Mouse (Mus musculus) spleen, embryonic (tissue): Measurements from ENCODE around the gene Gtf2a1l.

ENCODE experiments used
- CTCF ChIA-PET: fragments of 350-600 bp; sonication (Branson Sonifier 250); formaldehyde crosslinking; loops from one replicate; lab custom pipeline; 2022; lab: Charles Lee

Gene Gtf2a1l

GRCm38 (mm10) chr17:88668452-88668851, at the start of gene Gtf2a1l:
Gene Gtf2a1l, plus strand, starts transcription at chr17:88668660.
- CTCF ChIA-PET = no interaction called here

GRCm38 (mm10) chr17:88620935-88621334, 47.5 kb upstream of the Gtf2a1l start:
- CTCF ChIA-PET = no interaction called here

DNA sequence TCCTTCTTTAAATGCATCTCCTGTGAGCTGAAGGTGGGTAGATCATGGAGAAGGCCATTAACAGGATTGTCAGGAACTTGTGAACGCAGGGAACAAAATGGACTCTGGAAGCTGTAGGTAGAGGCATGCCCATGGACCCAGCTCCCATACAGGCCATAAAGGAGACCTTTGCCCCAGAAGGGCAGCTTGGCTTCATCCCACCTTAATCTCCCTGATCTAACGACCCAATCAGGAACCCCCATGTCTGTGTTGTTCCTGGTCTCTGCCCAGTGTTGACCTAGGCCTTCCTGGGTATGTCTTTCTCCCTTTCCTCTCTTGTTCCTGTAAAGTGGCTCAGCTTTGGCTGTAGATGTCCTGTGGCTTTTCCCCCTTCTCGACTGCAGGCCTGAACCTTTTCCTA, 47.1 kb upstream of the Gtf2a1l start:
- CTCF ChIA-PET = no interaction called here

- CTCF ChIA-PET = no interaction called here
These were observed 45.7 kb upstream of the Gtf2a1l start for GRCm38 (mm10) chr17:88622711-88623110.

DNA sequence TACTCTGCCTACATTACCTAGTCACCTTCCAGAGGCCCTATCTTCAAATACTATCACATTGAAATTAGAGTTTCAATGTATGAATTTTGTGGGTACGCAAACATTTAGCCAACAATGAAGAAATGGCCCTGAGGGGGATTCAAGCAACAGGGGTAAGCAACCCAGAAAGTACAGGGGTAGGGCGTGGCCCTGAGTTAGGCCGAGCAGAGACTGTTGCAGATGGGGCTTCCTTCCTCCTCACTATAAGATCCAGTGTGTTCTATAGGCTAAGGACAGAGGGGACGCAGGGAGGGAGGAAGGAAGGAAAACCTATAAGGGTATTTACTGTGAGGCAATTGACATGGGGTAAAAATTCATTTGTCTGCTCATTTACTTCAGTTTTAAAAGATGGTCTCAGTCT, 44.1 kb upstream of the Gtf2a1l start:
- CTCF ChIA-PET = no interaction called here

DNA sequence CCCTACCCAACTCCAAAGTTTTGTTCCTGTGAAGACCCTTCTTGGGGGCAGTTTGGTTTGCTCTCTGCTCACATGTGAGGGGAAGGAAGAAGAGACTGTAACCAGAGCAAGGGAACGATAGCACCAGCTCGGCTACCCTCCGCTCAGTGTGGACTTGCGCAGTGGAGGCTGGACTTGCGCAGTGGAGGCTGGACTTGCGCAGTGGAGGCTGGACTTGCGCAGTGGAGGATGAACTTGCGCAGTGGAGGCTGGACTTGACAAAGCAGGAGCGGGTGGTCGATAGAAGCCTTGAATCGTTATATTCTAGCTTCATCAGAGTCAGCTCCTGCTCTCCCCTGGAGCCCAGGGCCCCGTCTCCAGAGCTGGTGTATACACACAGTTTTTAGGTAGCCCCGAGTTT, 43.1 kb upstream of the Gtf2a1l start:
- CTCF ChIA-PET = no interaction called here

DNA sequence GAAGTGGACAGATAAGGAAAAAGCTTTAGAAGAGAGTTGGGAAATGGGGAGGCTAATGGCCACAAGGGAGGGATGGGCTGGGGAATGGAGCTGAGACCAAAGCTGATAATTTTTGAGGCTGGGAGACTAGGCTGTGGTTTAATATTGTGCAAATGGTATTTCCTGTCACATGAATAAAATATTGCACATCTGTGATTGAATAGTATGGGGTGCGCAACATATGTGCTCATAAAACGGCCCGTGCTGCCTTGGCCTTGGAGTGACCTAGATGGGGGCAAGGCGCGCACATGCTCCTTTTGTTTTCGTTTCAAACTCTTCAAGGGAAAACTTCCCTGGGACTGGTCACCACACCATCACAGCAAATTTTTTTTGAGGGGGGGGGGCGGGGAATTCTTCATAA, 42.5 kb upstream of the Gtf2a1l start:
- CTCF ChIA-PET = no interaction called here

DNA sequence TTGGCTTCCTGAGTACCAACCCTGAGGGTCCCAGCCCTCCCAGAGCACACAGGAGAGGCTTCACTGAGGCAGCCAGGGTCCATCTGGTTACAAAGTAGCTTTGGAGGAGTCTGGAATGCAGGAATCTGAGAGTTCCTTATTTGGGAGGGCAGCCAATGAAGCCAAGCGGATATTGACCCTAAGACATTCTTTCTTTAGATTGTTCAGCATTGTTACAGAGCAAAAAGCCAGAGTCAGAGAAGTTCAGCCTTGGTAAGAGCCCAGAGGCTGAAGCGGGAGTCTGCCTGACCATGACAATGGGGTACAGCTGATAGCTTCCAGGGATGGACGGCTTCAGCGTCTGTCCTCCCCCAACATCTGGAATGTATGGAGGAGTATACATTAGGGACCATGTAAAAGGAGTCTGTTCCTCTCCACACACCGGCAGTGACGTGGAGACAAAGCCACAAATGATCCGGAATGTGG, 42.1 kb upstream of the Gtf2a1l start:
- CTCF ChIA-PET = no interaction called here

DNA sequence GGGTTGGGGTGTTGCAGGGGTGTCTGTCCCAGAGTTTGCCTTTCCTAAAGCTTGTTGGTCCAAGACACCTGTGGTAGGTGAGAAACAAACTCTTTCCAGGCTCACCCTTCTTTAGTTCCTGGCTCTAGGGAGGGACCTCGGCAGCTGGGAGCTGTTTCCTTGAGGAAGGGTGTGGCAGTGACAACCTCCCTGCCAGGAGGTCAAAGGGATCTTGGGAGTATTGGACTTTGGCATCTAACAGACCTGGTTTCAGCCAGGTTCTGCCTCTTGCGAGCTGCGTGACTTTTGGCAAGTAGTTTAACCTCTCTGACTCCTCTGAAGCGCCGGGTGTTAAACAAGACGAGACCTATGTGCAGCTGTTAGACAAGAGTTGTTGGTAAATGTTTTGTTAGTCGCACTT, 41.3 kb upstream of the Gtf2a1l start:
- CTCF ChIA-PET = interaction anchor here (0.6 to 0.9 kb wide), 2 partner anchors 24 to 163 kb away, joined by 3 read pairs; no protein-coding TSS in a partner anchor

- CTCF ChIA-PET = no interaction called here
These were observed 39.6 kb upstream of the Gtf2a1l start for GRCm38 (mm10) chr17:88628676-88629380.

GRCm38 (mm10) chr17:88629381-88629759, 39.1 kb upstream of the Gtf2a1l start:
- CTCF ChIA-PET = no interaction called here

GRCm38 (mm10) chr17:88629931-88630553, 38.4 kb upstream of the Gtf2a1l start:
- CTCF ChIA-PET = no interaction called here

GRCm38 (mm10) chr17:88630554-88630948, 37.9 kb upstream of the Gtf2a1l start:
- CTCF ChIA-PET = no interaction called here

DNA sequence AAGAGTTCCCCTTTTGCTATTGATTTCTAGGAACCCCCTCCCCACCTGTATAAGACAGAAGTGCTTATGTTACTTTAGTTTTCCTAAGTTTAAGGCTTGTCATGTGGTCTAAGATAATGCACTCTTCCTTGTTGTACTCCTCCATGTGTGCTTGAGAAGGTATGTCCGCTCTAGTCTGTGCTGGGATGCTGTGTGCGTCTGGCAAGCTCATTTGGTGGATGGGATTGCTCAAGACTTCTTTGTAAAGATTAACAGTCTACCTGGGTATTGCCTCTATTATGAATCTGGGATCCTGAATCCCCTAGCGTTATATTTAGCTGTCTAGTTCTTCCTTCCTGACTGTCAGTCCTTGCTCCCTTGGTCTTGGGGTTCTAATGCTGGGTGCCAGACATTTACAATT, 35.8 kb upstream of the Gtf2a1l start:
- CTCF ChIA-PET = no interaction called here

- CTCF ChIA-PET = no interaction called here
These were observed 32.4 kb upstream of the Gtf2a1l start for GRCm38 (mm10) chr17:88636076-88636475.

DNA sequence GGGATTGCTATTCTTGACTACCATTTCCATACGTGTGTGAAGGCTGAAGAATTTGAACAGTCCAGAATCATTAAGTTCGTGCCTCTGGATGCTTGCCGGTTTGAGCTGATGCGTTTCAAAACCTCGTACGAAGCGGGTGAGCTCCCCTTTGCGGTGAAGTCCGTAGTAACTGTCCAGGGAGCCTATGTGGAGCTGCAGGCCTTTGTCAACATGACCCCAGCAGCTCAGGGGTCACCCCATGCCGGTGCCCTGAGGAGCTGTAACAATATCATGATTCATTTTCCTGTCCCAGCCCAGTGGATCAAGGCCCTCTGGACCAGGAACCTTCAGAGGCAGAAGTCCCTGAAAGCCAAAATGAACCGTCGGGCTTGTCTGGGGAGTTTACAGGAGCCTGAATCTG, 31.9 kb upstream of the Gtf2a1l start:
- CTCF ChIA-PET = no interaction called here

GRCm38 (mm10) chr17:88641012-88641411, 27.4 kb upstream of the Gtf2a1l start:
- CTCF ChIA-PET = interaction anchor here (0.6 to 1.0 kb wide), 7 partner anchors 45 to 1118 kb away, joined by 3 to 9 read pairs (median 4); no protein-coding TSS in a partner anchor

DNA sequence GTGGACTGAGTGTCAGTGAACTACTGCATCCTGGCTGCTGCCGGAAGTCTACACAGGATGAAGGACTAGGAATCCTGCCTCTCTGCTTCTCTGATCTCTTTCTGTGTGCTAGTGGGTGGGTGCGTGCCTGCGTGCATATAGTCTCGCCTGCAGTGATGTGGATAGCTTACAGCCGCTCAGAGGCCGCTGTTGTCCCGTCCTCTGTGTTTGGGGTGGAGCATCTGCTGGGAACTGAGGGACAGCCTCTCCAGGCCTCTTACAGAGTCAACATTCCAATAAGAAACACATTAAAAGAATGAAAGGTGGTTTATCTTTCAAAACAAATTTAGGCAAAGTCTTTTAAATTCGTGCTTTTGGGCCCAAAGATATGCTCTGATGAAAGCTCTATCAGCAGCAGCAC, 26.6 kb upstream of the Gtf2a1l start:
- CTCF ChIA-PET = interaction anchor here (0.5 to 0.7 kb wide), 2 partner anchors 132 to 660 kb away, joined by 3 read pairs; no protein-coding TSS in a partner anchor

- CTCF ChIA-PET = no interaction called here
These were observed 23.6 kb upstream of the Gtf2a1l start for GRCm38 (mm10) chr17:88644876-88645275.

DNA sequence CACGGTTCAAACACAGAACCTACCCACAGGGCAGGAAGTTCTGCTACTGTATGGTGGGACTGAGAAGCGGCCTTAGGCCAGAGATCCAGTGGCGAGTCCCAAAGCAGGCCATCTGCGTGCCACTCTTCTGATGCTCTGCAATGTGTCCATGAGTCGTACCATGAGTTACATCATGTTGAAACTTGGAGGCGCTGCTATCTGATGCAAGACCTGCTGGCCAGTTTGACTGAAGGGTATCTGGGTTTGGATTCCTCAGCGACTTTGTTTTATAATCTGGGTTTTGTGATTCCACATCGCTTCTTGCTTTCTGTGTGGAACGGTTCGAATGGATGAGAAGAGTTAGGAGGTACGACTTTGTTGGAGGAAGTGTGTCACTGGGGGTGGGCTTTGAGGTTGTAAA, 23.2 kb upstream of the Gtf2a1l start:
- CTCF ChIA-PET = no interaction called here

DNA sequence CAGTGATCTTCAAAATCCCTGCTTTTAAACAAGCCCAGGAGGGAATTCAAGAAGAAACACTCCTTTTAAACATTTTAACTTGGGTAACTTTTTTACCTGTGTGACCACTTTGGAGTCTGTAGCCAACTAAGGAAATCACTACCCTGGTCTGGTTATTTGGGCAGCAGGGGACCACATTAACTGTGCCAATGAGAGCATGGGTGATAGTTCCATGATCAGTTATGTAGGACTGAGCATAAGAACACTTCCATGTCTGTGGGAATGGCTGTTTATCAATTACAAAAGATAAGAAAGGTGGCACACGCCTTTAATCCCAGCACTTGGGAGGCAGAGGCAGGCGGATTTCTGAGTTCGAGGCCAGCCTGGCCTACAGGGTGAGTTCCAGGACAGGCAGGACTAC, 21.3 kb upstream of the Gtf2a1l start:
- CTCF ChIA-PET = no interaction called here

DNA sequence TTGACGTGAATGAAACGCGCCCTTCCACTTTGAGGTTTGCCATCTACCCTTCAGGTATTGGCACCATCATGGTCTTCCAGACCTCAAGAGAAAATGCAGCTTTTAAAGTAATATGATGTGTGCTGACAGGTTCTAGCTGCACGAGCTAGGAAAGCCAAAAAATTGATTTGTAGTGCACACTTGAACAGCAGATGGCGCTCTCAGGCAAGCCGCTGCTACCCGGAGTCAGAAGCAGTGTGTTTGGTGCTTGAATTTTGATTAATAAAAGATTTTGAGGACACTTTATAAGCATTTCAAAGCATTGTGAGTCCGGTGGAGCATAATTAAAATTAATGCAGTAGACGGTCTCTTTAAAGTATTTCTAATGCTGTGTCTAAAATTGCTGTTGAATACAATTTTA, 16.4 kb upstream of the Gtf2a1l start:
- CTCF ChIA-PET = interaction anchor here (0.7 to 1.1 kb wide), 2 partner anchors 25 to 114 kb away, joined by 3 read pairs; no protein-coding TSS in a partner anchor
